In the genomic region with DNA sequence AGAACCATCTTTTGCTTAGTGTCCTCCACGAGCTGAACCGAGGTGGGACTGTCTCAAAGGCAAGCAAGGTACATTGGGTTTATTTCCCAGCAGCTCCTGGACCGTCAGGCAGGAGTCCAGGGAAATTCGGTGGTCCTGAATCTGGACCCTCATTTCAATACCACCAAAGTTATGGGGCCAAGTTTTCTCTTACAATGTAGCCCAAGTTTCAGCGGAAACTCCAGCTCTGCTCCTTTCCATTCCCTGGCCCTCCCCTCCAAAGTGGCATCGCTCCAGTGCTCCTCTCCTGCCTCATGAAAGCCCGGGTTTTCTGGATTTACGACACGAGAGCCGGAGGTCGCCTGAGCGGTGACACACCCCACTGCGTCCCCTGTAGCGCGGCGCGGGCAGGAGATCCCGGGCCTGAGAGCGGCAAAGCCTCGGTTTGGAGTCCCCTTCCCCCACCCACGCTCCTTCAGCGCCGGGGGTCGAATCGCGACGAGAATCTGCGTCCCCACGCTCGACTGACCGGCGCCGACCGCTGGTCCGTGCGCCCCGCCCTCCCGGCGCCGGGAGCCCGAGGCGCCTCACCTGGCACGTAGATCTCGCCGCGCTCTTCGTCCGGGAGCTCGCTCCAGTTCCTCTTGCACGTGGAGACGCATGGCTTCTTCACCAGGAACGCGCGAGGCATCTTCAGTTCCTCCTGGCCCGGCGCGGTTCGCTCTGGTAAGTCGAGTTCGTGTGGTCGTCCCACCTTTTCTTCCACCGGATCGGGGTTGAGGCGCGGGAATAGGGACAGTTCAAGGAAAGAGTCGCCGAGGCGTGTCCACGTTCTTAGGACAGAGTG, we compare ENCODE assay signal across 1 mouse cellular context.
TF ChIP-seq lines count a peak whose summit lies in the region.

No protein-coding gene starts in this region.

TF ChIP-seq in CH12.LX, 34 proteins besides CTCF, POLR2A, EP300 and RAD21:
- TF ChIP-seq JUND (conservative IDR thresholded peaks at IDR 0.05; ENCODE audit: low read depth, low read length) (no peak), MXI1 (IDR thresholded peaks at IDR 0.05; ENCODE audit: low read depth, low read length) (no peak), SIN3A (IDR thresholded peaks at IDR 0.05; ENCODE audit: low read length) (no peak), ETS1 (conservative IDR thresholded peaks at IDR 0.05; ENCODE audit: low read depth, low read length) (no peak), KAT2A (IDR thresholded peaks at IDR 0.05; ENCODE audit: insufficient replicate concordance, low read length) (no peak), JUN (IDR thresholded peaks at IDR 0.05; ENCODE audit: insufficient read depth, low read depth, low read length) (no peak), POLR2AphosphoS2 (IDR thresholded peaks at IDR 0.05; ENCODE audit: low read depth, low read length) (no peak), ZKSCAN1 (IDR thresholded peaks at IDR 0.05; ENCODE audit: borderline replicate concordance, low read depth, low read length) (no peak), MAZ (IDR thresholded peaks at IDR 0.05; ENCODE audit: low read depth, low read length) (no peak), HCFC1 (IDR thresholded peaks at IDR 0.05; ENCODE audit: low read depth, low read length) (no peak), E2F4 (IDR thresholded peaks at IDR 0.05; ENCODE audit: insufficient replicate concordance, low read depth, low read length) (no peak), MYC (IDR thresholded peaks at IDR 0.05; ENCODE audit: low read depth, low read length) (no peak), USF2 (conservative IDR thresholded peaks at IDR 0.05; ENCODE audit: low read depth, low read length) (no peak), MAX (IDR thresholded peaks at IDR 0.05; ENCODE audit: low read length) (no peak), NRF1 (IDR thresholded peaks at IDR 0.05; ENCODE audit: low read depth, low read length) (no peak), ZNF384 (IDR thresholded peaks at IDR 0.05; ENCODE audit: low read depth, low read length) (no peak), UBTF (IDR thresholded peaks at IDR 0.05; ENCODE audit: low read depth, low read length) (no peak), NELFE (IDR thresholded peaks at IDR 0.05; ENCODE audit: low read depth, low read length) (no peak), TBP (conservative IDR thresholded peaks at IDR 0.05; ENCODE audit: low read depth, low read length) (no peak)
TF ChIP-seq in CH12.LX: peak in this region for 0.
